Mouse (Mus musculus): ENCODE measurements around the gene Pan3.
A peak's percentile ranks its signal among the peaks of the same experiment; 100 is the strongest.

Pan3 gene

DNA sequence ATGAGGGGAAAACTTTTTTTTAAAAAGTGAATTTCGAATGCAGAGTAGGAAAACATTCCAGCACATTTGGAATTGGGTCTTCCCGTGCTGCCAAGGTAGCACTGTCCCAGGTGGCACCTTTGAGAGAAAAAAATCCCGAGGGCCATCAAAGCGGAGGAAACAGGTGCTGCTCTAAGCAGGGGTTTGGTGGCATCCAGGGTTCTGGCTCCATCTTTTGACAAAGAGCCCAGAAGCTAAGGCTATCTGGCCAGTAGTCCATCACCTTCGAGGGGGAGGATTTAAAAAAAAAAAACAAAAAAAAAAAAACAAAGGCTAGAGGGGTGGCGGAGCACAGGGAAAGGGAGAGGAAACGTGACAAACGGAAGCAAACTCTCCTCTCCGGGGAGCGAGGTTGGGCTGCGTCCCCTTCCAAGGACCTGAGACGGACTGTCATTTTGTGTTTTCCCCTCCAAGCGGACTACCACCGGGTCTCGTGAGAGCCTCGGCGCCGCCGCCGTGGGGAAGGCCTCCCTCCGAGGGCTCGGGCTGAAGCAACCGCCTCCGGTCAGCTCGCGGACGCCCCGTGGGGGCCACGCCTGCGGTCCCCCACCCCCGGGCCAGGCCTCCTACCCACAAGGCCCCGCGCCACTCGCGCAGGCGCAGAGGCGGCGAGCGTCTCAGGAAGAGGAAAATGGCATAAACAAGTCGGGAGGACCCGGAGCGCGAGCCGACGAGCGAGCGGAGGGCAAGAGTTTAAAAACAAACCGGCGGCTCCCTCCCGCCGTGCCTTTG is at the start of gene Pan3:
Pan3 (plus strand) TSS at position 627 of the 771 bp plus-strand sequence.
- peak; percentile 95 for DNase-seq

DNA sequence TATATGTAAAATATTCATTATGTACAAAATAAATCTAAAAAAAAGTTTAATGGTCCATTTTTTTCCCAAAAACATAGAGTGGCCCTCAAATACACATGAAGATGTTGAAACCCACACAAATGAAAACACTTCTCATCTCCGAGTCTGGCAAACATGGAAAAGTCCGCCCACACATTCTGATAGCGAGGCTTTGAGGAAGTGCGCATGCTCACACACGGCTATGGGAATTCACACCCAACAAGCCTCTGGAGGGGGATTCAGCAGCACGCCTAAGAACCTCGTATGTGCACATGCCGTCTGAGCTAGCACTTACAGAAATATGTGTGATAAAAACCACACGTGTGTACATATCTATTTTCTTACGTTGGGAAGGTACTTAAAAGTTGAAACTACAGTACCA is 48.6 kb upstream of the Pan3 start:
- DNase-seq = no peak

DNA sequence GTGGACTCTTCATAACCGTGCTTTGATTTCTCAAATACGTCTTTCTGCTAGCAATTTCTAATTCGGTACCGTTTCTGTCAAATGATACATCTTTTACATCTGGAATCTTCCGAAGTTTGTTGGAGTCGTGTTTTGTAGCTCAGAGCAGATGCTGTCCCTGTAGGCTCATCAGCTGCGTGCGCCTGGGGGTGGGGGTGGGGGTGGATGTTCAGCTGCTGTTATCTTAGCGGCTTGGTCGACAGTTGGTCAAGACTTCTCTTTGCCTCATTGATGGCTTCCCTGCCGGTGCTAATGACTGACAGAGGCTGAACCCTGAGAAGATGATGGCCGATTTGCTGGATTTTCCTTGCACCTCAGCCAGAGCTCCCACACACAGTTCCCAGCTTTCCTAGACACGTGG is 43.1 kb upstream of the Pan3 start:
- DNase-seq = no peak

DNA sequence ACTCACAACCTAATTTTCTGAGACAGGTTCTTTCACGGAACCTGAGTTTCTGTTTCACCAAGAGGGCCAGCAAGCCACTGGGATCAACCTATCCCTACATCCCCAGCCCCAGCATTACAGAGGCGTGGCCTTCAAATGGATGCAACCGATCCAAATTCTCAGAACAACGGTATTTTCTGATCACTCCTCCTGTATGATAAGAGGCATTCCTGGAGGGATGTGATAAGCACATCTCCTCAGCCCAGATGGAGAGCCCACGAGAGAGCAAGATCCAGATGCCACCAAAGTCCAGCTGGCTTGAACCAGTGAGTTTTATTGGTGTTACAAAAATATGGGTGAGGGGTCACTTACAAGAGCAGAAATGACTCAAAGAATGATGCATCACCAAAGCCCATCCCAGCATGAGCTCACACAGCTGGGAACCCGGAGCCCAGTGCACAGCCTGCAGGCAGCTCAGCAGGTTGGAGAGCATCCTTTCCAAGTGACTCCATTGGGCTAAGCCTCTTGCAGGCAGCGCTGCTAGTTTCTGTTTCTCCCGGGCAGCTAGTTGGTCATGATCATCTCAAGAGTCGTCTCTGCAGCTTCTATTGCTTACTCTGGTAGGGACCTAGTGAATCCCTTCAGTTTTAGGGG is 41.5 kb upstream of the Pan3 start:
- no peak for DNase-seq

DNA sequence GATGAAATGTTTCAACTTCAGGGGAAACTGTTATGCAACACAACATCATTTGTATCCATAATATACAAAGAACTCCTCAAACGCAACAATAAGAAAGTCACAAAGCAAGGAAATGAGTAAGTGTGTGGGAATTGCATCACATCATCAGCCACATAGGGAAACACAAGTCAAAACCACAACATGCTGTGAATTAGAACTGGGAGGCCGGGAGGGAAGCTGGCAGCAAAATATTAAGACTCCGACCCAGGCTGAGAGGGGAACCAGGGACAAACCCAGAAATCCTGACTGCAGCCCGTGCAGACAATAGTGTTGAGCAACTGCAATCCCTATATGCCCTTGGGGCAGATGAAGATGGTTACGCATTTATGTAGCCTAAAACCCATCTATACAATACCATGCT is 40.9 kb upstream of the Pan3 start:
- no peak for DNase-seq

DNA sequence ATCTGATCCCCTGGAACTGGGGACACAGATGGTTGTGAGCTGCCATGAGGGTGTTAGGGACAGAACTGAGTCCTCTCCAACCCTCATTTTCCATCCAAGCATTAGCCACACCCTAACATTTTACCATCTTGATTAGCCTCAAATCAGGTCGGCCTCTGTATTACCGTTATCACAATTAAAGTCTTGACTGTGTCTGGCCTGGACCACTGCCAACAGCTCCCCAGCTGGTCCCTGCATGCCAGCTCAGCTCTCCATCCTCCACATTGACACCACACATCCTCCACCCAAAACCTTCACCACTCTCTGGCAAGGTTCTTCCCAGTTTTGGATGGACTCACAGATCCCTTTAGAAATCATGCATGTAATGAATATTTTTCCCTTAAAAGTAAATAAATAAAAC is 39.2 kb upstream of the Pan3 start:
- no peak for DNase-seq

DNA sequence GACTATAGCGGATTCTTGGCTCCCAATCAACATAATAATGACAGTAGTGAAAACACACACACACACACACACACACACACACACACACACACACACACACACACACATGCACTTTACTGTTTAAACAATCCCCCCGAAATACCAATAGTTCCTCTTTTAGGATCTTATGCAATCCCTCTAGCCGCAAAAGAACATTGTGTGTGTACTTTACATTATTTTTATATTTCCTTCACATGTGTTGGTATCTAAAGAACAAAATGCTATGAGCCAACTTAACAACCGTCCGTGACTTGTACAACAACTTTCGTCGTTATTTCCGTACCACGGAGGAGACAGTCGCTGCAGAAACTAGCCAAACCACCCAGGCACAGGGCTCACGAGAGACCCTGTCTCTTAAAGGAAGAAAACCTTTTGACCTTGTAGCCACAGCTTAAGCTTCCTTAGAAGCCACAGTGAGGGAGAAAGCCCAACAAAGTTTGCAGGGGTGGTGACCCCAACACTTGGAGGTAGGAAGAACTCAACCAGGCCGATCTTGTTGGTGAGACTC is 37.2 kb upstream of the Pan3 start:
- DNase-seq = no peak

DNA sequence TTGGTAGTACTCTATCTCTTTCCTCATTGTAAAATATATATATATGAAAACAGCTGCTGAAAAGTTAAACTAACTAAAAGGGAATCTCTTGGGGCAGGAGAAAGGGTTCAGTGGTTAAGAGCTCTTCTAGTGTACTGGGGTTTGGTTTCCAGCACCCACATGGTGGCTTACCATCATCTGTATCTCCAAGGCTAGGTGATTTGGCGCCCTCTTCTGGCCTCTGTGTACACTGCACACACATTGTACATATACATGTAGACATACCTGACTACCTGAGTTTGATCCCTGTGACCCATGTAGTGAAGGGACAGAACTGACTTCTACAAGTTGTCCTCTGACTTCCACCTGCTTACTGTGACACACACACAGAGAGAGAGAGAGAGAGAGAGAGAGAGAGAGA is 34.9 kb upstream of the Pan3 start:
- no peak for DNase-seq

DNA sequence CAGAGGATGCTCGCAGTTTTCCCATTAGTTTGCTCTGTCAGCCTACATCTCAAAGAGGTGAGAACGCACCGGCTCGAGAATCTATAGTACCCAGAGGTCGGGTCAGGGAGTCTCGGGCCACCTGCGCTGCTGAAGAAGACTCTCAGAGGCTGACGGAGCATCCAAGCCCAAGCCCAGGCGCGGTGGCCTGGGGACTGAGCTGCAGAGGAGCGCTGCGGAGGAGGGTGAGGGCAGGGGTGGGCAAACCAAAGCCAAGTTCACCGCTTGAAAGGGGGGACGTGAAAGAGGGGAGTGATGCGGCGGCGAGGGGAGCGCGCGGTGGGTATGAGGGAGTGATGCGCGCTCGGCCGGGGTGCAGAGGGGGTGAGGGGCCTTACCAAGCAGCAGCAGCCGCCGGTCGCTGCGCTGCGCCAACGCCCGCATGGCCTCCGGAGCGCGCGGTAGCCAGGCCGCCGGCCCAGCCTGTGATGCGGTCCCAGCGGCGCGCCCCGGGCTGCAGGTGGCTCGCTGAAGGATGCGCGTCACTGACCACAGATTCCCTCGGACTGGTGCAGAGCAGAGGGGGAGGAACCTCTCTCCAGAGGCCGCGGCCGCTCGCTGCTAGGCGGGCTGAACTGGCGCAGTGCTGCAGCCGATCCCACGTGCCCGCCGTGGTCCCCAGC is 30.0 kb upstream of the Pan3 start, which contains the start of gene Flt3:
Flt3 (minus strand) TSS at position 647 of the 662 bp plus-strand sequence.
- no peak for DNase-seq

DNA sequence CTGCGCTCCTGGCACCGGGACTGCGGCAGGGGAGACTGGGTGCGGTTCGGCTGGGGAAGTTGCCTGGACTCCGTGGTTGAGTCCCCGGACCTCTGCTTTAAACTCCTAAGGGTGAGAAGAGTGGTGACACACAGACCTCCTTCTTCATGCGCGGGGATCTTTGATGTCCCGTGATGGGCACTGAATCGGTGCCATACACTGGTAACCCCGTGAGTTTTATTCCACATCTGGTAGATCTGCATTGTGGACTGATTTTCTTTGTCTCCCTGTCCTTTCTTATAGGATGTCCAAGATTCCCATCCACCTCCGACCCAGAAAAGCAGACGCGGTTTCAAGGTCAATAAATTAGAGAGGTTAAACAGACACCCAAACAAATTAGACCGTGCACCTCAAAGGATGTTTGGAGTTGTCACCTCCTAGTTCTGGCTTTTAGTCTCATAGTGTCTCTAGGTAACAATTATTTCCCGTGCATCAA is 29.4 kb upstream of the Pan3 start:
- no peak for DNase-seq

DNA sequence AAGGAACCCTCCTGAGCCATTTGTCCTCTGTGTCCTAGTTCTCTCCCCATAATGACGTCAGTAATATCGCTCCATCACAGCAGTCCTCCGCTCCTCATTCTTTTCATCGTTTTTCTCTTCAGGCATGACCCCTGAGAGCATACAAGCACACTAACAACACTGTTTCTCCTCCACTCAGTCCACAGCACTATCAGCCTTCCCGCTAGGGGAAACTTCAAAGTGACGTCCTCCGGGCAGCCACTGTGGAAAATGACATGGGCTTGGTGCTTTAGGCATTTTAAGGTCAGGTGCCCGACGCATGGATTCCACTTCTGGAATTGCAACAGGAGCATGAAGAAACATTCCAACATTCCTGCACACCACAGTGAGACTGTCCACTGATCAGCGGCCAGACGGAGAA is 28.9 kb upstream of the Pan3 start:
- no peak for DNase-seq

DNA sequence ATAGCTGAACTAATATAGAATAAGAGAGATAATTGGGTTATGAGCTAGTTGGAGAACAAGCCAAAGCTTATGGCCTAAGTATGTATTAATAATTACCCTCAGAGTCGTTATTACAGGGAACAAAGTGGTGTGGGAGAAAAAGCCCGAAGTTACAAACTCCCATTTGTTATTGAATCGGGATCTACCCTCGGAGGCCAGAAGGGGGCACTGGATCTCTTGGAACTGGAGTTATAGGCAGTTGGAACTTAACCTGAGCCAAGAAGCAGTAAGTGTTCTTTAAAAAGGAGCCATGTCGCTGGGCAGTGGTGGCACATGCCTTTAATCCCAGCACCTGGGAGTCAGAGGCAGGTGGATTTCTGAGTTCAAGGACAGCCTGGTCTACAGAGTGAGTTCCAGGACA is 27.5 kb upstream of the Pan3 start:
- peak; percentile 70 for DNase-seq

DNA sequence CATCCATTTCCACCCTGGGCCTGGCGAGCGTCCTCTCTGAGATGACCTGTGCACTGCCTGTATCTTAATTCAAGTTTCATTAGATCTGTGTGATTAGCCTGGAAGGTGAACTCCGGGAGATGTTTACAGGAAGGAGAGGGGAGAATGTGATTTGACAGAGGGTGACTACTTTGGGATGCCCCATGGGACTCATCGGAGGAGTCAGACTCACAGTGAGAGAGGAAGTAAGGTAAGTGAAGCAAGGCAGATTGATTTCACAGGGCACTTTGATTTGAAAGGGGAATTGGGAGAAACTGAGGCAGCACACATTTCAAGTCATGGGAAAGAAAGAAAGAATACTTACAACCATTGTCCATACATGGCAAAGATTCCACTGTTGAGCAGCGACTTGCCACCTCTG is 23.8 kb upstream of the Pan3 start:
- DNase-seq = no peak

DNA sequence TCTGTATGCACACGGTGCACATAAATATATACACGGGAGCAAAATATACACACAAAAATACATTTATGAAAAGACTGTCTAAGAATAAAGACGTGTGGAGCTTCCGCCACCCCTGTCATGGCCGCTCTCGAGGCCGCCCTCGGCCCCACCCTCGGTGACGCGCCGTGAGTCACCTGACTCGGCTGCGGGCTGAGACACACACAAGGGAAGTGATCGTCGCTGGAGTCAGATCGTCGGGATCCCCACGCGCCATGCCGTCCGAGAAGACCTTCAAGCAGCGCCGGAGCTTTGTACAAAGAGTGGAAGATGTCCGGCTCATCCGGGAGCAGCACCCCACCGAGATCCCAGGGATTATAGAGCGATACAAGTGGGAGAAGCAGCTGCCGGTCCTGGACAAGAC is 21.2 kb upstream of the Pan3 start:
- no peak for DNase-seq

DNA sequence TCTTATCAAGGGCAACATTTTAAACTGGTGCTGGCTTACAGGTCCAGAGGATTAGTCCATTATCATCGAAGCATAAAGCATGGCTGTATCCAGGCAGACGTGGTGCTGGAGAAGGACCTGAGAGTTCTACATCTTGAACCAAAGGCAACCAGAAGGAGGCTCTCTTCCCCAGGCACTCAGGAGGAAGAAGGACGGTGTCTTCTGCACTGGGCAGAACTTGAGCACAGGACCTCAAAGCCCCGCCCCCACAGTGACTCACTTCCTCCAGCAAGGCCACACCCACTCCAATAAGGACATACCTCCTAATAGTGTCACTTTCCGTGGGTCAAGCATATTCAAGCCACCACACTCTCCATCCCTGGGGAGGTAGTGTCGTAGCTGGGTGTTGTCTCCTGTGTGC is 19.4 kb upstream of the Pan3 start:
- DNase-seq = no peak

DNA sequence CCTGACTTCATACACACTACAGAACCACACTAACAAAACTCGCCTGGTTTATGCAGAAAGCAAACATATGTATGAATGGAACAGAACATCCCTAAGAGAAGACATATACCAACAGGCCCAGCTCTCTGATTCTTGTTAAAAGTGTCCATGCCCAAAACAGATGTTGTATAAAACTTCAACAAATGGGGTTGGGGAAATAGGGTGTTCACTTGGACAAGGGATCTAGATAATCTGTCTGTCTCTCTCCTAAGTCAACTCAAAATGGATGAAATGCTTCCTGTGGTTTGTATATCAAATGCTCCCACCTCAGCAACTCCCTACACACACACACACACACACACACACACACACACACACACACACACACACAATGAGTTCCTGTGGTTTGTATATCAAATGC is 12.0 kb upstream of the Pan3 start:
- no peak for DNase-seq

DNA sequence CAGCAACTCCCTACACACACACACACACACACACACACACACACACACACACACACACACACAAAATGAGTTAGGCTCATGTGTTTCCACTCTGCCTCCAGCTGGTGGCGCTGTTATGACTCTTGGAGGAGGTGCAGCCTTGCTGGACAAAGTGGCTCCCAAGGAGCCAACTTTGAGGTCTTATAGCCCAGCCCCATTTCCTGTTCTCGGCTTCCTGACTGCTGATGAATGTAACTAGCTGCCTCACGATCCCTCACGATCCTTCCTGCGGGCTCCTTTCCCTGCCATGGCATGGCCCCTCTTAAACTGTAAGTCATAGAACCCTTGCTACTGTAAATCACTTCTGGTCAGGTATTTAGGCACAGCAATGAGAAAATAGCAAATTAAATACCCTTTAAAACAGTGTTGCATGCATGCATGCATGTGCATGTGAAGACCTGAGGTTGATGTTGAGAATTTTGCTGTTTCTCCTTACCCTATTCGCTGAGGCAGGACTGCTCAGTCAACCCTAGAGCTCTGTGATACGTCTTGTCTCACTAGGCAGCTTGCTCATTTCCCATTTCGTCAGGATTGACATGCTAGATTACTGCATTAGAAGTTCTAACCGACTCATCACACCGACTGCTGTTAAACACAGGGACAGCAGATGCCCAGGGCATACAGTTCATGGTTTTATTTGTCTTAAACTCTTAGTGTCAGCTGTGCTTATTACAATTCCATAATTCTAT is 11.4 kb upstream of the Pan3 start:
- peak; percentile 60 for DNase-seq

DNA sequence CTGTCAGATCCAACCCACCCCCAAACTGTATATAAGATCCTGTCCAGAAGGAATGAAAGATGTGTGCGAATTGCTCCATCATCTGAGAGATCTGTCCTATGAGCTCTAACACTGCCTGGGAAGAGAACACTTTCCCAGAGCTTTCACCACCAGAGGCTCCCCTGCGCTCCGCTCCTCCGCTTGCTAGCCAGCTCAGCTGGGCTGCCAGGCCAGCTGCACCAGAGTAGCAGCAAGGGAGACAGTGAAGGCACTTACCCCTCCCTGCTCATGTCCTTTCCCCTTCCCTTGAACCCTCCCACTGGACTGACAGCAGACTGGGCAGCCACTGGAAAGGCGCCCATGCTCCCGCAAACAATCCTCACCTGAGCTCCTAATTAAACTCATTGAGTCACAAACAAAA is 6.3 kb upstream of the Pan3 start:
- DNase-seq = no peak

DNA sequence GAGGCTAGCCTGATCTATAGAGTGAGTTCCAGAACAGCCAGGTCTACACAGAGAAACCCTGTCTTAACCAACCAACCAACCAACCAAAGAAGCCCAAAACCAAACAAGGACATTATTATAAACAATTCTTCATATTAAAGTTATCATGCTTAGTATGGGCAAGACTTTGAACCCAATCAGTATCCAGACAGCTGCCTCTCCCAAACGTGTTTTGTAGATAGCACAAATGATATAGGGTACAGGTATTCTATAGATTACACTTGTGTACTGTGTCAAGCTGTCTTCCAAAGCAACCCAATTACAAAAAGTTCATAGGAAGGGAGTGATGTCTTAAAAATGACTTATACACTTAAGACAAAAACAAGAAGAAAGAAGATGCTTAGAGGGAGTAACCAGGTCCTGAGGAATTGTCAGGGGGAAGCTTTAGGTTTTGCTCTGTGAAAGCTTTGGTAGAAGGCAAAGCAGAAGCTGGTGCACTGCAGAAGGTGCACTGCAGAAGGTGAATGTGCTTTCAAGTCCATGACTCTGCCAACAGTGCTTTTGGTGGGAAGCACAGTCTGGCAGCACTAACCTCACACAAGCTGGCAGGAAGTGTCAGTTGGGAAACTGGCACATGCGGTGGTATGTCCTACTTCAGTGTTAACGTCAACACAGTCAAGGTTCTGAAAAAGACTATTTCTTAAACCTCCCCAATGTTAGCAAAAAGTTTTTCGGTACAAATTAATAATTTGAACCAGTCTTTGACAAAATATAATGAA is 3.7 kb upstream of the Pan3 start:
- DNase-seq = no peak

DNA sequence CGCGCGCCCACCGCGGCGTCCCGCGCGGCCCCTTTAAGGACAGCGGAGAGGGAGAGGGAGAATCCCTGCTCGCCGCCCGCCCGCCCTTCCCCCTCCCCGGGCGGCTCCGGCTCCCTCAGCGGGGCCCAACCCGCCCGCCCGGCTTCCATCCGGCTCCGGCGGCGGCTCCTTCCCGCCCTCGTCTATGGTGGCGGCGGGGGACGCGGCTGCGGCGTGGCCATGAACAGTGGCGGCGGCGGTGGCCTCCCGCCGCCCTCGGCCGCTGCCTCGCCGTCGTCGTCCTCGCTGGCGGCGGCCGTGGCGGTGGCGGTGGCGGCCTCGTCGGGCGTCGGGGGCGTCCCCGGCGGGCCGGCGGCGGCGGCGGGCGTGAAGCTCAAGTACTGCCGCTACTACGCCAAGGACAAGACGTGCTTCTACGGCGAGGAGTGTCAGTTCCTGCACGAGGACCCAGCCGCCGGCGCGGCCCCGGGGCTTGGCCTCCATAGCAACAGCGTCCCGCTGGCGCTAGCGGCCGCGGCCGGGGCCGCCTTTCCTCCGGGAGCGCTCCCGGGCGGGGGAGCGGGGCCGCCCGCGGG is 487 bp downstream of the Pan3 start:
- peak; percentile 47 for DNase-seq

DNA sequence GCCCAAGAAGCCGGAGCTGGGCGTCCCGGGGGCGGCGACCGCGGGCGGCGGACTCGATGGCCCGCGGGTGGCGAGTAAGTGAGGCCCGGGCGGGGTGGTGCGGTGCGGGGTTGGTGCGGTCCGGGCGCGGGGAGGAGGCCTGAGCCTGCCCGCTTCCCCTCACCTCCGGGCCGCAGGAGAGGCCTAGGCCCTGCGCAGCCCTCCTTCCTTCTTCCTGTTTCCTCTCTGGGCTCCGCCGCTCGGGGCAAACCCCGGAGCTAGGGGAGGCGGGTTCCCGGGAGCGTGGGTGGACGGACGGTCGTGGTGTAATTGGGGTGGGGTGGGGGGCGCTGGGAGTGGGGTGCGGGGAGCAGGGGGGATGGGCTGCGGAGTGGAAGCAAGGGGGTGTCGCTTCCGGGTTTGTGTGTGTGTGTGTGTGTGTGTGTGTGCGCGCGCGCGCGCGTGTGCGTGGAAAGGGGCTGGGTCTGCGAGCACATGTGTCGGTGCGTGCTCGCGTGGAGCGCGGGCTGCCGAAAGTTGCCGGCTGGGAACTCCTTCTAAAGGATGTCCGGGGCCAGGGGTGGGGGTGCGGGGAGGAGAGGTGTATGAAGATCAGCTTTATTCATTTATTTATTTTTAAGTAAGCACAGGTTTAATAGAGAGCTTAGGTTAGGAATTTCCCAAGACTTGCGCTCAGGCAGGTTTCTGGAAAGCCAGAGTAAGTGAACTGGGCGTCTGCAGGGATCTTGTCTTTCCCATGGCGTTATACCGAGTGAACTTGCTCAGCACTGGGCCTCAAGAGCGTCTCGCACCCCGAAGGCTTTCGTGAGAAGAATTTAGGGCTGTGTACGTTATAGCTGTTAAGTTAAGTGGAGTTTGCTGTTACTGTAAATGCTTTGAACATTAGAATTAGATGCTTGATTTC is 1.2 kb downstream of the Pan3 start:
- DNase-seq = peak; percentile 71
